Mouse (Mus musculus) E14TG2a.4 (cell line): Measurements from ENCODE around the gene Mbnl2.

Experiments
- H3K27me3 ChIP-seq: 2 replicates; pipeline ENCODE4 v1.6.1; 2014; ENCODE audit warnings: low read length, control low read depth; ENCODE audit not compliant: insufficient read depth
- H3K36me3 ChIP-seq: 2 replicates; pipeline ENCODE4 v1.6.1; 2014; ENCODE audit warnings: low read length, control low read depth; ENCODE audit not compliant: insufficient read depth
- H3K4me1 ChIP-seq: replicated peaks from 2 replicates; pipeline ENCODE4 v1.6.1; 2014; ENCODE audit warnings: low read depth, low read length, control low read depth
- H3K4me3 ChIP-seq: replicated peaks from 2 replicates; pipeline ENCODE4 v1.5.1; 2014; ENCODE audit warnings: mild to moderate bottlenecking, low read length
- H3K9me3 ChIP-seq: 2 replicates; pipeline ENCODE4 v1.6.1; 2014; ENCODE audit warnings: low read length, control low read depth
- CTCF ChIP-seq: conservative IDR thresholded peaks from 2 replicates; pipeline ENCODE4 v1.5.1; 2014; ENCODE audit warnings: low read length
- NANOG ChIP-seq: IDR thresholded peaks from 2 replicates; pipeline ENCODE4 v1.6.1; 2014; ENCODE audit warnings: borderline replicate concordance, low read length, mixed read lengths
- POU5F1 ChIP-seq: IDR thresholded peaks from 2 replicates; pipeline ENCODE4 v1.6.1; 2014; ENCODE audit warnings: low read length, borderline replicate concordance

The Mbnl2 gene

GRCm38 (mm10) chr14:120297833-120298232 lies 22.4 kb downstream of the Mbnl2 start:
- peaks cover 28% of the 10 kb centered on the region for H3K4me1 ChIP-seq
- H3K36me3 ChIP-seq: no peaks in the 10 kb centered on the region
- H3K4me3 ChIP-seq: no peak overlapping the region
- TF ChIP-seq POU5F1 (no peak), NANOG (no peak)
- no peaks in the 10 kb centered on the region for H3K9me3 ChIP-seq
- H3K27me3 ChIP-seq: no peaks in the 10 kb centered on the region

DNA sequence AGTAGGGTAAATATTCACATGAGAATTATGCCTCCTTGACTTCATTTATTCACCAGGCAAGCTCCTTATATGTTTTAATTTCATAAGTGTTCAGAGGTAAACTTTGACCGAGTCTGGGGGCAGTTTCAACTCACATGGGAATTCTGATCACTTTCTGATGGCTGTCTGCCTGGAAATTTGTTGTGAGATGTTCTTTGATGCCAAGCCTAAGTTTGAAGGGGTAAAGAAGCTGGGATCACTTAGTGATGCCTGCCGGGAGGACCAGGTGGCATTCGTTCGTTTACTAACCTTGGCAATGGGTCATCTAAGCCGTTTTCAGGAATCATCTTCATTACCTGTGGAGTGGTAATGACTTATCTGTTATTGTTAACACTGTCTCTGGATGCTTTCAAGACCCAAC lies 23.0 kb downstream of the Mbnl2 start:
- H3K9me3 ChIP-seq: no peaks in the 10 kb centered on the region
- TF ChIP-seq NANOG (no peak), POU5F1 (no peak), CTCF (no peak)

DNA sequence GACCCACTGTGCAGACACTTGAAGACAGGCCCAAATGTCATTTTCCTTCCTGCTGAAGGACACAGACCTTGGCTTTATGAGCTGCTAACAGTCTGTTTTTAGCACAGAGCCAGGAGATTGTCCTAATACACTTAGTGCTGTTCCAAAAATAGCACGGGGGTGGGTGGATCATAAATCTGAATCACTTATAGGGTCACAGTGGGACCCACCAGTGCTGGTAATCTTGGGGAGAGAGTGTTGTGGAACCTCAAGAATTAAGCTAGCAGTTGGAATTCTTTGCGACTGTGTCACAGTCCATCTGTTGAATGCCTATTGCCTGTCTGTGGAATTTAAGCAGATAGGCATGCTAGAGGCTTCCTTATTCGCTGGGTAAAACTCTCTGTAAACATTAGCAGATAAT lies 24.2 kb downstream of the Mbnl2 start:
- TF ChIP-seq CTCF: no peak
- no peak for TF ChIP-seq POU5F1
- no peak for TF ChIP-seq NANOG
- Histone ChIP-seq H3K36me3 (no peaks in the 10 kb centered on the region), H3K4me3 (no peak overlapping the region), H3K27me3 (no peaks in the 10 kb centered on the region), H3K9me3 (no peaks in the 10 kb centered on the region), H3K4me1 (peaks cover 35% of the 10 kb centered on the region)

More for the DNA sequence above, 23.0 kb downstream of the Mbnl2 start:
- Histone ChIP-seq H3K36me3 (no peaks in the 10 kb centered on the region), H3K4me3 (no peak overlapping the region), H3K4me1 (peaks cover 34% of the 10 kb centered on the region), H3K27me3 (no peaks in the 10 kb centered on the region)

- H3K4me1 ChIP-seq: peaks cover 34% of the 10 kb centered on the region
- no peak overlapping the region for H3K4me3 ChIP-seq
- H3K36me3 ChIP-seq: no peaks in the 10 kb centered on the region
- no peaks in the 10 kb centered on the region for H3K9me3 ChIP-seq
- no peaks in the 10 kb centered on the region for H3K27me3 ChIP-seq
- TF ChIP-seq CTCF (no peak), POU5F1 (no peak), NANOG (no peak)
Observed at GRCm38 (mm10) chr14:120300191-120300590, 24.7 kb downstream of the Mbnl2 start.

DNA sequence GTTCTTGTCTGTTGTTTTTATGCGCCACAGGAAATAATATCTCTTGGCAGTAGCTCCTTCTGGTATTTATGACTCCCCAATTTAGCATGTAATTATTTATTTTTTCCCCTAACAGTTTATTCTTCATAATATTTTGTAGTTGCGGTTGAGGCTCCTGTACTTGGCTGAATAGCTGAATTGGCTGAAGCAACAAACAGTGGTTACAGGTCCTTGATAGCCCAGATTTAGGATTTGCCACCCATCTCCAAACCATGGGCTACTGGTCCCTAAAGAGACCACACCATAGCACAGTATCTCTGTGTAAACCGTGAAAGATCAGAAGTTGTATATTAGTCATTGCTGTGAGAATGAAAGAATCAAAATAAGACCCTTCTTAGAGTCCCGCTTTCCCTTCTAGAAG lies 25.3 kb downstream of the Mbnl2 start:
- TF ChIP-seq NANOG: no peak
- TF ChIP-seq CTCF: no peak
- TF ChIP-seq POU5F1: no peak
- H3K4me3 ChIP-seq: no peak overlapping the region
- no peaks in the 10 kb centered on the region for H3K27me3 ChIP-seq
- H3K36me3 ChIP-seq: no peaks in the 10 kb centered on the region
- no peaks in the 10 kb centered on the region for H3K9me3 ChIP-seq
- H3K4me1 ChIP-seq: peaks cover 28% of the 10 kb centered on the region

GRCm38 (mm10) chr14:120302913-120303548 lies 27.6 kb downstream of the Mbnl2 start:
- no peak overlapping the region for H3K4me3 ChIP-seq
- H3K4me1 ChIP-seq: peaks cover 33% of the 10 kb centered on the region
- TF ChIP-seq POU5F1: no peak
- no peak for TF ChIP-seq CTCF
- TF ChIP-seq NANOG: no peak
- H3K27me3 ChIP-seq: no peaks in the 10 kb centered on the region
- H3K36me3 ChIP-seq: no peaks in the 10 kb centered on the region
- no peaks in the 10 kb centered on the region for H3K9me3 ChIP-seq

DNA sequence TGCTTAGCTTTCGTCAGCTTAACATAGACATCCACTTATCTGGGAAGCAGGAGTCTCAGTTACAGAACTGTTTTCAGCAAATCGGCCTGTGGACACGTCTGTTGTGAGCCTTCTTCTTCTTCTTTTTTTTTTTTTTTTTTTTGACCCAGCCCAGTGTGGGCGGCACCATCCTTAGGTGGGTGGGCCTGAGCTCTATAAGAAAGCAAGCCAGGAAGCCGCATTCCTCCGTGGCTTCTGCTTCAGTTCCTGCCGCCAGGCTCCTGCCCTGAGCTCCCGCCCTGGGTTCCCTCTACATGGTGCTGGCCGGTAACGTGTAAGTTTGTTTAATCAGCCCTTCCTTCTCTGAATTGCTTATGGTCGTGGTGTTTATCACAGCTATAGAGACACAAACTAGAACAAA lies 30.8 kb downstream of the Mbnl2 start:
- H3K4me3 ChIP-seq: no peak overlapping the region
- no peaks in the 10 kb centered on the region for H3K27me3 ChIP-seq
- TF ChIP-seq CTCF: no peak
- no peak for TF ChIP-seq NANOG
- TF ChIP-seq POU5F1: no peak
- H3K4me1 ChIP-seq: peaks cover 63% of the 10 kb centered on the region
- H3K9me3 ChIP-seq: no peaks in the 10 kb centered on the region
- no peaks in the 10 kb centered on the region for H3K36me3 ChIP-seq

GRCm38 (mm10) chr14:120307356-120307755 lies 31.9 kb downstream of the Mbnl2 start:
- Histone ChIP-seq H3K4me1 (peaks cover 65% of the 10 kb centered on the region), H3K27me3 (no peaks in the 10 kb centered on the region), H3K36me3 (no peaks in the 10 kb centered on the region), H3K9me3 (no peaks in the 10 kb centered on the region), H3K4me3 (no peak overlapping the region)
- TF ChIP-seq POU5F1 (no peak), CTCF (no peak), NANOG (no peak)

GRCm38 (mm10) chr14:120307963-120308362 lies 32.5 kb downstream of the Mbnl2 start:
- TF ChIP-seq CTCF (no peak), NANOG (no peak)
- Histone ChIP-seq H3K9me3 (no peaks in the 10 kb centered on the region), H3K4me3 (no peak overlapping the region), H3K4me1 (peaks cover 63% of the 10 kb centered on the region), H3K27me3 (no peaks in the 10 kb centered on the region), H3K36me3 (no peaks in the 10 kb centered on the region)
